Mouse (Mus musculus): Measurements from ENCODE around the gene Lasp1.

DNA sequence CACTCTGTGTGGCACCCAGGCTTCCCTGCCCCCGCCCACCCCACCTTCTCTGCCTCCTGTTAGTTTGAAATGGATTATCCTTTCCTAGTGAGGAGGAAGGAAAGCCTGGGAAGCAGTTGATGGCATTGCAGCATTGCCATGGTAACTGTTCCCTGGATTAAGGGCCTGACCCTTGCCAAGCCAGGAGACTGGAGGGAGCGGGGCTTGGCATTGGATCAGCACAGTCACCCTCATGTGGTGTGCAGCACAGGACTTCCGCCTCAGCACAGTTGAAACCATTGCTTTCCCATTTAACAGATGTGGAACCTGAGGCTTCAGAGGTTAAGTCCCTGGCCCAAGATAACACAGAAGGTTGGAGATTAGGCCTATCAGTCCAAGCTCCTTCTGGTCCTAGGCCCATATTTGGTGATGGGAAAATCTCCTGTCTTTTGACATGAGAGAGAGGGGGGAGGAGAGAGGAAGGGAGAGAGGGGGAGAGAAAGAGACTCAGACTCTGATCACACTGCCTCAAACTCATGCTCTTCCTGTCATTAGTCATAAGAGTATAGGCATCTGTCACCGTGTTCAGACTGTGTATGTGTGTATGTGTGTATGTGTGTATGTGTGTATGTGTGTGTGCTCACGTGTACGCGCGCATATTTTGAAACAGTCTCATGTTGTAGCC lies 22.7 kb downstream of the Lasp1 start:
- TF ChIP-seq FLI1 (IDR thresholded peaks at IDR 0.05; ENCODE audit: low read length) (no peak), GATA1 (IDR thresholded peaks at IDR 0.05; ENCODE audit: borderline replicate concordance, low read length) (no peak)

All from megakaryocyte, embryonic 14.5 days (primary cell).